Mouse (Mus musculus) liver, postnatal 0 days (tissue): ENCODE results near the gene Clec2l. TPM values are rescaled to one million over a fixed set of nuclear protein-coding genes. Genes with fewer than 3 reads are reported as not detected.

ENCODE experiments used
- ATAC-seq: fragments of 200-750 bp; cut with Nextera tagmentation; 2 replicates; pipeline ENCODE4 v1.8.0; 2017; ENCODE audit warnings: mild to moderate bottlenecking, moderate library complexity
- DNase-seq: peaks from one replicate; pipeline ENCODE4 v3.0.0-alpha.2; 2016
- H3K27ac ChIP-seq: fragments of 300-500 bp; sonication (generic); 2 replicates; pipeline ENCODE4 v1.5.1; 2014; ENCODE audit warnings: antibody characterized with exemption, moderate library complexity, mild to moderate bottlenecking, low read depth
- H3K27me3 ChIP-seq: fragments of 300-500 bp; sonication (generic); 2 replicates; pipeline ENCODE4 v1.6.1; 2014; ENCODE audit warnings: low read length, control low read depth, mixed read lengths; ENCODE audit not compliant: insufficient read depth
- H3K36me3 ChIP-seq: fragments of 300-500 bp; sonication (generic); replicated peaks from 2 replicates; pipeline ENCODE4 v1.6.1; 2014; ENCODE audit warnings: mild to moderate bottlenecking, control low read depth, low read length, moderate library complexity, mixed read lengths; ENCODE audit not compliant: insufficient read depth
- H3K4me1 ChIP-seq: fragments of 300-500 bp; sonication (generic); 2 replicates; pipeline ENCODE4 v1.6.1; 2014; ENCODE audit warnings: antibody characterized with exemption, mild to moderate bottlenecking, control low read depth; ENCODE audit not compliant: insufficient read depth
- H3K4me2 ChIP-seq: fragments of 300-500 bp; sonication (generic); 2 replicates; pipeline ENCODE4 v1.6.1; 2014; ENCODE audit warnings: low read depth, mild to moderate bottlenecking, low read length, moderate library complexity, mixed read lengths
- H3K4me3 ChIP-seq: fragments of 300-500 bp; sonication (generic); 2 replicates; pipeline ENCODE4 v1.5.1; 2014; ENCODE audit warnings: low read depth, low read length
- H3K9ac ChIP-seq: fragments of 300-500 bp; sonication (generic); replicated peaks from 2 replicates; pipeline ENCODE4 v1.6.1; 2014; ENCODE audit warnings: mild to moderate bottlenecking, moderate library complexity
- H3K9me3 ChIP-seq: fragments of 300-500 bp; sonication (generic); 2 replicates; pipeline ENCODE4 v1.6.1; 2016; ENCODE audit warnings: mild to moderate bottlenecking, control low read depth, low read length, mixed read lengths
- CTCF ChIP-seq: sonication (generic); IDR thresholded peaks from 2 replicates; pipeline ENCODE4 v1.5.1; 2016; ENCODE audit warnings: antibody characterized with exemption, low read depth
- EP300 ChIP-seq: IDR thresholded peaks from 2 replicates; pipeline ENCODE4 v1.6.1; 2016; ENCODE audit warnings: antibody characterized with exemption, low read depth, mild to moderate bottlenecking
- WGBS: fragments of 180-500 bp; shearing (Covaris S2); extraction: QIAGEN DNeasy Blood & Tissue Kit; methylation state at CpG from one replicate; pipeline ENCODE4 v1.1.7; 2014; ENCODE audit not compliant: insufficient replicate concordance; 5-methylcytosine and 5-hydroxymethylcytosine counted together
- polyA plus RNA-seq: library from polyadenylated mRNA; unstranded; fragments of >200 nt; fragmentation: Nextera tagmentation; extraction: Ambion mirVana; gene quantifications from 2 replicates; pipeline ENCODE4 v1.2.1, GENCODE M21; 2015

Gene Clec2l
- polyA plus RNA-seq, 1 experiment from 2014 or later, result not detected

DNA sequence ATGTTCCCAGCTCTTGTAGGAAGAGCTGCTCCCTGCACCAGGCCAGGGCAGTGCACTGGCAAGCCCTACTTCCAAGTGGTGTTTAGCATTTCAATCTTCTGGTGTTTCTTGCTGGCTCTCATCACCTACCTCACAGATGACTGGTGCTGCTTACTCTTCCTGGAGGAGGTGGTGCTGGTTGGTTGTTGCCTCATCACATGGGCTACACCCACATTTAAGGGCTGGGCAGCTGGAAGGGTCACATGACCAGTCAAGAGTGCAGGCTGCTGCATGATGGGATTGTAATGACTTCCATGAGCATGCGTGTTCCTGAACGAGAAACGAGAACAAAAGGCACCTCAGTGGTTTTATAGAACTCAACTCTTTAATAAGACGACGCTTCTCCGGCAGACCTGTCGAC lies 55.8 kb downstream of the Clec2l start:
- no peak overlapping the region for H3K4me2 ChIP-seq
- DNase-seq (no peak), ATAC-seq (no peak)
- WGBS, result 91% methylated on average over 7 of the region's 7 CpGs
- H3K27me3 ChIP-seq, result no peaks in the 10 kb centered on the region
- H3K4me1 ChIP-seq, result no peaks in the 10 kb centered on the region
- no peak overlapping the region for H3K9ac ChIP-seq
- H3K4me3 ChIP-seq, result no peak overlapping the region
- no peak overlapping the region for H3K27ac ChIP-seq
- no peak for TF ChIP-seq EP300
- TF ChIP-seq CTCF, result no peak
- H3K9me3 ChIP-seq, result no peaks in the 10 kb centered on the region
- H3K36me3 ChIP-seq, result peaks cover 85% of the 10 kb centered on the region

DNA sequence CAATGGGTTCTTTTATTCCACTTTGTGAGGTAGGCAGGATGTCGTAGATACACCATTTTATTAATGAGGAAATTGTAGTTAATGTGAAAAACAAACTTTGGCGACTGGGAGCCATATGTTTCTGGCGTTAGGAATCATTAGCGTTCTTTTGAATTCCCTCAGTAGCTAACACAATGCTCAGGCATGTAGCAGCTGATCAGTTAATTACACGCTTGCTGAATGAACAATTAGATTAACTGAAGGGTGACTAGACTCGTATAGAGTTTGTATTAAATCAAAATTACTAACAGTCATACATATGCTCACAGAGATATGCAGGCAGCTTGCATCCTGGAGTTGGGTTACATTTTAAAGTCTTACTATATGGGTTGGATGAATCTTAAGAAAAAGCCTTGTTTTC lies 56.4 kb downstream of the Clec2l start:
- H3K36me3 ChIP-seq, result peaks cover 82% of the 10 kb centered on the region
- ATAC-seq (no peak), DNase-seq (no peak)
- H3K9me3 ChIP-seq, result no peaks in the 10 kb centered on the region
- H3K9ac ChIP-seq, result no peak overlapping the region
- H3K4me3 ChIP-seq, result no peak overlapping the region
- no peak overlapping the region for H3K27ac ChIP-seq
- no peaks in the 10 kb centered on the region for H3K4me1 ChIP-seq
- WGBS, result 91% methylated on average over 6 of the region's 6 CpGs
- no peak overlapping the region for H3K4me2 ChIP-seq
- no peak for TF ChIP-seq CTCF
- no peak for TF ChIP-seq EP300
- H3K27me3 ChIP-seq, result no peaks in the 10 kb centered on the region

DNA sequence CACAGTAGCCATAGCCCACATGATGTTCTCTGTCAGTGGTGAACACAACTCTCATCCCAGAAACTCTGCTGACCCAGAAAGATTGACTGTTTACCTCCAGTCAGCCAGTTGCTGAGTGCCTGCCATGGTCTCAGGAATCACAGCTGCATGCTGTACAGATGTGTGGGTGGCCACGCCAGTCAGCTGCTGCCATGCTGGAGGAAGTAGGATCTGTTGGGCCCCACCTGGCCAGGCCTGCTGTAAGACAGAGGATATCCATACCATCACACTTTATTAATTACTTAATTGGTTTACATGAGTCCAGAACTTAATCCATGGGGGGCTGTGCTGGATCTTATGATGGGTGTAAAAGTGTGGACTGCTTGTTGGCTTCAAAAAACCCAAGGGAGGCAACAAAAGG lies 58.5 kb downstream of the Clec2l start:
- no peak overlapping the region for H3K9ac ChIP-seq
- 73% methylated on average over 1 of the region's 1 CpGs for WGBS
- H3K9me3 ChIP-seq, result no peaks in the 10 kb centered on the region
- peaks cover 60% of the 10 kb centered on the region for H3K36me3 ChIP-seq
- ATAC-seq, result no peak
- H3K4me2 ChIP-seq, result no peak overlapping the region
- TF ChIP-seq CTCF, result no peak
- no peak for TF ChIP-seq EP300
- H3K4me3 ChIP-seq, result no peak overlapping the region
- H3K27ac ChIP-seq, result no peak overlapping the region
- no peak for DNase-seq
- no peaks in the 10 kb centered on the region for H3K4me1 ChIP-seq
- no peaks in the 10 kb centered on the region for H3K27me3 ChIP-seq

DNA sequence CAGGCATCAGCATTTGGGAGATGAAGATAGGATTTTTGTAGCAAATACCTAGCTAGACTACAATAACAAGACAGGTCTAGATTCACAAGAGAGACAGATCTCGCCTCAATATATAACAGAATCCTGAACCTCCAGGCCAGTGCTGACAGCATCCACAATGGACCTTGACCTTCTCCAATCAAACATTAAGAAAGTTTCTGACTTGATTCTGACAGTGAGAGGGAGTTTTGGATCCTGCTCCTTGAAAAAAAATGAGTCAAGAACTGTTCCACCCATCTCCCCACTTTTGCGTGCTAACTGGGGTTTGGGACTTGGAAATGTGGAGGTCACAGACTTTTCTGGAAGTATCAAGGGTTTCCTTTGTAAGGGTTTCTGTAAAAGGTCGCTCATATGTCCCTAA lies 62.6 kb downstream of the Clec2l start:
- WGBS, result 95% methylated on average over 3 of the region's 3 CpGs

More for the DNA sequence above, 62.6 kb downstream of the Clec2l start:
- H3K4me1 ChIP-seq, result no peaks in the 10 kb centered on the region
- H3K36me3 ChIP-seq, result peaks cover 51% of the 10 kb centered on the region
- no peak for ATAC-seq
- no peak for DNase-seq
- no peak overlapping the region for H3K4me3 ChIP-seq
- TF ChIP-seq EP300, result no peak
- TF ChIP-seq CTCF, result no peak
- no peak overlapping the region for H3K9ac ChIP-seq
- H3K4me2 ChIP-seq, result no peak overlapping the region
- H3K27me3 ChIP-seq, result no peaks in the 10 kb centered on the region
- H3K27ac ChIP-seq, result no peak overlapping the region
- no peaks in the 10 kb centered on the region for H3K9me3 ChIP-seq

Other genes starting within 250 kb of the Clec2l start
- 3.0 TPM in 2 replicates for gene Ubn2, start 229.1 kb upstream of the Clec2l start, polyA plus RNA-seq
- gene Fmc1, start 129.6 kb upstream of the Clec2l start, polyA plus RNA-seq, result 127 and 139 TPM in 2 replicates
- gene Luc7l2, start 111.7 kb upstream of the Clec2l start, polyA plus RNA-seq, result 18.0 and 19.1 TPM in 2 replicates
- not detected in 2 replicates for gene Klrg2, start 25.8 kb upstream of the Clec2l start, polyA plus RNA-seq
- gene Tbxas1, start 212.3 kb downstream of the Clec2l start, polyA plus RNA-seq, result 10.3 and 10.6 TPM in 2 replicates
- 9.6 and 9.7 TPM in 2 replicates for gene Hipk2, start 213.1 kb downstream of the Clec2l start, polyA plus RNA-seq